Mouse (Mus musculus) adrenal gland, adult 8-10 months (tissue): ENCODE data around the gene Slc16a2. TPM values are rescaled to one million over a fixed set of nuclear protein-coding genes. Genes with fewer than 3 reads are reported as not detected.

Source experiments
- DNase-seq: peaks from one replicate; pipeline ENCODE4 v3.0.0; 2022
- total RNA-seq, 4 experiments: library from RNA; stranded (reverse); gene quantifications; 2 replicates each; pipeline ENCODE4 v1.2.4; 2022

The Slc16a2 gene
- total RNA-seq = 10 to 100 TPM; 15.5 to 67.8 (median 38.5) TPM

DNA sequence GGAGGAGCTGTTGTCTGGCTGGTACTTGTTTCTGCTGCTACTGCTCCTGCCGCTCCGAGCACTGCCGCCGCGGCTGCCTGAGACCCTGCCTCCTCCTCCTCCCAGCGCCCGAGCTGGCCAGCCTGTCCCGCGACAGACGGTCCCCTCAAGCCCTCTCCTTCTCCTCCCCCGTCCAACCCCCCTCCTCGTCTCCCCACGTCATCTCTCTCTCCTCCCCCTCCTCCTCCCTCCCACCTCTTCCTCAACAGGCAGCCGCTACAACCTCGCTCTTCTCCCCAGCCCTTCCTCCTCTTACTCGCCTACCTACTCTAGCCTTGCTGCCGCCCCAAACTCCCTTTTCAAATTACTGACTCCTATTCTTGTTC, at the start of gene Slc16a2:
Gene Slc16a2, minus strand, starts transcription at position 152 of the 365 bp plus-strand sequence.
- peak; percentile 33 for DNase-seq

DNA sequence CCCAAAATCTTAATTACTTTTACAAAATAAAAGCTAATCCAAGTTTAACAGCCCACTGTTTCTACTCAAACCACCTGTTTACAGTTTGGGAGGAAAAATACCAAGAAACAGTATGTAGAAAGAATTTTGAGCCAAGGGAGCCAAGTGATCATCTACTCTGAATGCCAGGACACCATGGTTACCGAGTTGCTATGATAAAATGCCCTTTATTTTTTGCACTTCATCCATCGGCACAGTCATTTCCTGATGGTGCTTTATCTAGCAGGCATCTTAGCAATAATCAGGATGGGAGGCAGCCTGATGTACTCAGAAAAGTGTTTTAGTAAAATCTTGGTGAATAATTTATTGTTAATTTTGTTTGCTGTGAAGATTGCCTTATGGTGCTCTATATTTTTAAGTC, 41.7 kb upstream of the Slc16a2 start:
- DNase-seq = no peak

DNA sequence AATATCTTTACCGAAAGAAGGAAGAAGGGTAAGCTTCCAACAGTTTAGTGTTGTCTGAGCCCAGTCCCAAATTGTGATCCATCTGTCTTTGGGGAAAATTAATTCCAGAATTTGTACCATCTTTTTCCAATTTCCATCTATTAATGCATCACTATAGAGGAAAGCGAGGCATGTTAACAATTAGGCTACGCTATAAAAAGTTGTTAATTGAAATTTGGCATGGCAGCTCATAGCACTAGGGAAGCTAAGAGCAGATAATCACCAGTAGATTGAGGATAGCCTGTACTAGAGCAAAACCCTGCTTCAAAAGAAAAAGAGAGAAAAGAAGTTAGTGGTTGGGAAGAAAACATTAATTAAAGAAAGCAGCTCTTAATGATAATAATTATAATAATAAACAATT, 41.1 kb upstream of the Slc16a2 start:
- no peak for DNase-seq

DNA sequence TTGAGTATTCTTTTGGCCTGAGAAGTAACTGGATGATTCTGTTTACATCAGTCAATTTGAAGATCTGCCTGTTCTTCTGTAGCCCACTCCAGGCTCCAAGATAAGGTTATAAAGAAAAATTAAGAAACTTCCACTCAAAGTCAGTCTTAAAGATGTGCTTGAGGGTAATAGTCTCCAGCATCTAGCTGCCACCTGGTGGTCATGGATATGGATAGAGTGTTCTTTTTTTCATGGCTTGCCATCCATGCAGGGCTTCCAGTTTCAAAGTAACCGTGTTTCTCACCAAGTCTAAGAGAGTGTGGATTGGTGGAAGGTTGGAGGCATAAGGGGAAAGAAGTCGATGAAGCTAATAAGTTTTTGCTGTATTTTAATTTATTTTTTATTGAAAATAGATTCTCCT, 23.5 kb upstream of the Slc16a2 start:
- no peak for DNase-seq

DNA sequence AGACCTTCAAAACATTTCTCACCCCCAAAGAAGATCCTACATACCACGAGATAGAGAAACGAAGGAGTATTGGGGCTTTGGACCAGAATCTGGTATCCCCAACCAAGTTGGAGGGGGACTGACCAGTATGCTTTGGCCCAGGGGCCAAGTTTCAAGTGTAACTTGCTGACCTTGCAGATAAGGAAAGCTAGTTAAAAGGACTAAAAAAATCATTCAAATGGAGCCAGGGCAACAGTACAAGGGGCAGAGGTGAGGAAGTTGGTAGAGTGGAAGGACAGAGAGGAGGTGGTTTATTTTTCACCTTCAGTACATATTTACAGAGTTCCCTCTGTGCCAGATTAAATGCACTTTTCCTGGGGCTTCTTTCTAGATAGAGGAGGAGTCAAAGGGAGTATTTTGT, 7.1 kb upstream of the Slc16a2 start:
- no peak for DNase-seq

DNA sequence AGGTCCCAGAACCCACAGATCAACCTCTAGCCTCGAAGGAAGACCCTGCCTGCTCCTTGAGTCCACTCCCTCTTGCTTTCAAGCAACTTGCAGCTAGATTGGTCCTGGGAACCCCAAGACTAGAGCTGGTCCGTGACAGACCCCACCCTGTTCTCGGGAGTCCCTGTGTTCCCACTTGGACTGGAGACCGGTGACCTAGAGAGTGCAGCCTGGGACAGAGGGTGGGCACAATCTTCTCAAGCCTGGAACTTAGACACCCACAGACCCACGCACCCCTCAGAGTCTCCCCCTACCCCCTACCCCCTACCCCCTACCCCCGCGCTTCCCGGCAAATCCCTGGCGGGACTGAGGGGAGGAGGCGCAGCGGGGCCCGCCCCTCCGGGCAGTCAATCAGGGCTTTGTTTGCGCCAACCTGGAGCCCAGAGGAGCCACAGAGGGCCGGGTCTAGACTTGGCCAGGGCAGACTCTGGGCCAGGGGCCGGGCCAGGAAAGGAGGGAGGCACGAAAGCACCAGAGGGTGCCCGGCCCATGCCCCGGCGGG, 558 bp upstream of the Slc16a2 start:
- DNase-seq = peak; percentile 15

DNA sequence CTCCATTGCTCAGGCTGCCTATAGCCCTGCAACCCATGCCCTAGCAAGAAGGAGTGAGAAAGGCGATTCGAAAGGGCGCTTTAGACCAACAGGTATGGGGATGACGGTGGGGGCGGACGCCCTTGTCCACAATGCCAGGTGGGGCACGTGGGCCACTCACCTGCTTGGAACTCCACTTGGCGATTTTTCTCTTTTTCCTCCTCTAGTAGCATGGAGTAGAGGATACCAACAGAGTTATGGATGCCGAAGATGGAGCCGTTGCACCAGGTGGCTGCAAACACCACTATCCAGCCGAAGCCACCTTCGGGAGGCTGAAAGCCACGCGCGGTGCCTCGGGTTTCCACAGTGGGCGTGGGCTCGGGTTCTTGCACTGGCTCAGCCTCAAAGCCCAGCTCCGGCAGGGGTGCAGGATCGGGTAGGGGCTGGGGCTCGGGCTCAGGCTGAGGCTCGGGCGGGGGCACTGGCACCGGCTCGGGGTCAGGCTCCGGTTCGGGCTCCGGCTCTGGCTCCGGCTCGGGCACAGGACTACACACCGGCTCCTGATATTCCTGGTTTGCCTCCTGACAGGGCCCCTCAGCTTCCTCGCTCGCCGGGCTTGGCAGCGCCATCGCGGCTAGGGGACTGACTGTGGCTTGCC, 470 bp downstream of the Slc16a2 start:
- DNase-seq = no peak

DNA sequence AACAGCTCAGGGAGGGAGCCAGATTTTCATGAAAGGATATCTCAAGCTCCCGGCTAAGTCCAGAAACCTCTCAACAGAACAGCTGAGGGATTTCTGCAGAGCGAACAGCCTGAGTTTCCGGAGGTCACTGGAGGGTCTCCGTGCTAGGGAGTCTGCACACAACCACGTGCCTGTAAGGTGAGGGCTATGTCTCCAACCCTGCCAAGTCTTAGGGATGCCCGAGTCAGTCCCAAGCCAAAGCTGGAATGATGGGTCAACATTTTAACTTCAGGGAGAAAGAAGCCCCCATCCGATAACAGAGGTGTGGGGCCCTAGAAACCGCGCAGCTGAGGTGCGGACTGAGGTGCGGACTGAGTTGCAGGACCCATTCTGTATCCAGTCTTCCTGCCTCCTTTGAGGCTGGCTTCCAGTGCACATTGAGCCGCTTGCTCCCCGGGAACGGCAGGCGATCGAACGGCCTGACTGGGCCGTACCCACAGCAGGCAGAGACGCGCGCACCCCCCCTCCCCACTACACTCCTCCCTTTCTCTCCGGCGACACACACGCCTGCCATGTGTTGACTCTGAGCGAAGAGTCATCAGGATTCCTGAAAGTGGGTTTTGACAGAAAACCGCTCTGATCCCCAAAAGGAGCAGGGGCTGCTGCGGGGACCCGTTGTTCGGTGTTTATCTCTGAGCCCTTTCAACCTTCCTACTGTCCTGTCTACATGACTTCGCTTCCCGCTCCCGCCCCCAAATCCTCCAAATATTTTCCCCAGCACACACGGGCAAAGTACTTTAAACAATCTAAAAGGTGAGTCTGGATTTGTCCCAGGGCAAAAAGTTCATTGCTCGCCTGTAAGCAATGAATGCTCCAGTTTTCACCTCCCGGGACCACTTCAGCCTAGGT, 1.2 kb downstream of the Slc16a2 start:
- no peak for DNase-seq

DNA sequence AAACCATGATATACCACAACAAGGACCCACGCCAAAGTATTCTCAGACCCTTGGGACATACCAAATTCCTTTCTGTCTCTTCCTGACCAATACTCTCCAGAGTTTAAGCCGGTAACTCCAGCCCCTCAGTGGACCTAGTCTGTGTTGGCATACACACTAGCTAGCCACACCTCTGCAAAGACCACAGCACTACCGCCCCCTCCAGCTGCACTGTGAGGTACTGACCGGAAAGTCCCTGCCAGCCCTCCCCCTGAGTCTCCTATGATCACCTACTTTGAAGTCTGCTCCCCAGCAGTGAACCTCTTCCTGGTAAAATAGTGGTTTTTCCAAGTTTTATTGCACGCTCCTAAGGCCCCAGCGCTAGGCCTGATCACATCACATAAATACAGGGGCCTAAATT, 2.5 kb downstream of the Slc16a2 start:
- DNase-seq = no peak

DNA sequence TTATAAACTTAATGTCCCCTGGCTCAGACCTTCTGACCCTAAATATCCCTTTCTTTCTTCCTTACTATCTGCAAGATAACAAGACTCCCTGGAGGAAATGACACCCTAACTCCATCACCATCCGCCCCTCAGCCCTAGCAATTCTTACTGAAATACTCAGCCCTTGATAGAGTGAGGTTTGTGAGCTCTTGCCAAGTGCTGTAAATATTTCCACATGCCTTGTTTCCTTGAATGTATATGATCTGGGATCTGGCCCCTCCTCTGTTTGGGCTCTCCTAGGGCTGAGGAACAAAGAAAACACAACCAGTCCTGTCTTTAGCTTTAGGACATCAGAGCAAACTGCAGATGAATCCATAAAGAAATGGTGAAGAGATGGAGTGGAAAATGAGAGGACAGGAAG, 9.1 kb downstream of the Slc16a2 start:
- DNase-seq = no peak

DNA sequence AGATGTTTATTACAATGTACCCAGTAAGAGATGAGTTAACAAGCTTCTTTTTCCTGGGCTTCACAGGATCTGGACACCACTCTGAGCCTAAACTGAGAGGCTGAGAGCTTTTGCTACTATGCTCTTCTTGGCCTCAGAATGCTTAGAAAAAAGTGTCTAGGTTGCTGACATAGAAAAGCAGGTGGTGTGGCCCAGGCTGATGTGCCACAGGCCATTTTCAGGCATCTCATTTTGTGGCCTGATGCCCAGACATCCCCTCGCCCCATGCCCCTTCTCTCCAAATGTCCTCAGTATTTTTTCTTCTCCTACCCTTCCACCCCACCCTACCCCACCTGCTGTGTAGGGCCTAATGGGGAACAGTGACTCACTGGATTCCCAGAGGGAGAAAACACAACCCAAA, 11.3 kb downstream of the Slc16a2 start:
- no peak for DNase-seq

DNA sequence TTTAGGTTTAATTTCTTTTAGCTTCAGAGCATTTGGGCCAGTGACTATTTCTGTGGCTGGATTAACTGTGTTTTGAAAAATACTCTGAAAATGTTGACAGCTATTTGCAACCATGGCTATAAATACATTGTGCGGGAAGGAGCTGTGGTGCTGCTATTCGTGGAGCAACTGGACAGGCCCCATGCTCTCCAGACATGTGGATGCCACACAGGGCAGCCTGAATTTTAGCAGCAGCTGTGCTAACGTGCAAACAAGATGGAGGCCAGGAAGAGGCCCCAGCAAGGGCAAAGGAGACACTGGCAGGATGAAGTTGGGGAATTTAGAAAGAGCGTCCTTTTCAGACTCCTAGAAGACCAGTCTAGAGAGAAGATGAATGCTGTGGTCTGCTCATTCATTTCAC, 15.4 kb downstream of the Slc16a2 start:
- DNase-seq = no peak

DNA sequence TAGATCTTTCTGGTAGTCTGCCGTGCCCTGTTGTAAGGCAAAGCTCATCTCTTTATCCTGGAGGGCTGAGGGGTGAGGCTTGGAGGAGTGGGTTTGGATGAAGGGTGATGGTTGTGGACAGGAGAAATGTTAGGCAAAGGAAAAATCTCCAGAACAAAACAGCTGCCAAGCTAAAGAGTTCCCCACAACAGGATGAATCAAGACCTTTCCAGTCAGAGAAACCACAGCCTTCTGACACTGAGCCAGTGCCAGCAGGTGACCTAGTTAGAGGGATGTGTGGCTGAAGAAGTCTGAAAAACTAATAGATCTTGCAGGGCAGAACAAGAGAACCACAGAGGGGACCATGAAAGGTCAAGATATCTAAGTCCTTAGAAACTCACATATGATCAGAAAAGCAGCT, 24.8 kb downstream of the Slc16a2 start:
- no peak for DNase-seq

DNA sequence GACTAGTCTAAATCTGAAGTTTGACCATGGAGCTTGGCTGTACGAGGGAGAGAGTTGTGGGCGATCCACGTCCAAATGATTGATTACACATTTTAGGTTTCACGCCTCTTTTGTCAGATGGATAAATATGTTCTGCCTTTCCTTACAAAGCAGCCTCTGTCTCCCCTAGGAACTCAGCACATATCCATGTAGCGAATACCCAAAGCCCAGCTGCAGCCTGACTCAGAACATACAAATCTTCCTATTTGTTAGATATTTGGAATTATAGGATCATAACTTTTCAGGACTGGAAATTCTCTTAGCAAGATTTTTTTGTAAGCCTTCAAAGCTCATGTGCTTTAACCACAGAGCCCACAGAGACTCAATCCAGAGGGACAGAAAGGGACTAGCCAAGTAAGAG, 26.3 kb downstream of the Slc16a2 start:
- DNase-seq = no peak

DNA sequence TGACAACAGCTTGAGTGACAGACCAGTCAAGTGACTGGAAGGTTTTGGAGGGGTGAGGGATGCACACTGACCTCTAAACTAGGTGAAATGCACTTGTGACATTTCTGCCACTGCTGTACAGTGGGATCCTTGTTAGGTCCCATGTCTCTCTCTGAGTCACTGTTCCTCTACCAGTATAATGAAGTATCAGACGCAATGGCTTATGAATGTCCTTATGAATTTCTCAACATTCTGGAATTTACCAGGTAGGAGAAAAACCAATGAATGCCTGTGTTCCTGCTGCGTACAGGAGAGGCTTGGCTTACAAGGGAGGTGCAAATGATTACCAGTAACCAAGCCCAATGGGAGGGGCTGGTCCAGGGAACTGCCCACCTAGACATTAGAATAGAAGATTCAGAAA, 30.5 kb downstream of the Slc16a2 start:
- DNase-seq = no peak

DNA sequence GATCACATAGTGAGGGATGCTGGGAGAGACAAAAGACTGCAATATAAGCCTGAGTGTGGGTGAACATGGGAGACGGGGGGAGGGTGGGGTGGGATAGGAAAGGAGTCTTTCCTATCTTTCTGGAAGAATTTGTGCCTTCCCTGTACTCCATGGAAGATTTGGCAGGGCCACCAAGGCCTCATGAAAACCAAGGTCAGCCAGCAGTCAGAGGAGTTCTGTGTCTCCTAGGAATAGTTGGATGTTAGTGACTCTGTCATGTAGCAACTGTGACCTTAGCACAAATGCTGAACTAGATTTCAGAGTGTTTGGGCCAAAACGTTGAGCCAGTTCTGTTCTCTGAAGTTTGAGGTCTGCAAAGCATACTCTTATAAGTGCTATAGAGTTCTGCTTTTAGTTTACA, 36.1 kb downstream of the Slc16a2 start:
- peak; percentile 37 for DNase-seq

DNA sequence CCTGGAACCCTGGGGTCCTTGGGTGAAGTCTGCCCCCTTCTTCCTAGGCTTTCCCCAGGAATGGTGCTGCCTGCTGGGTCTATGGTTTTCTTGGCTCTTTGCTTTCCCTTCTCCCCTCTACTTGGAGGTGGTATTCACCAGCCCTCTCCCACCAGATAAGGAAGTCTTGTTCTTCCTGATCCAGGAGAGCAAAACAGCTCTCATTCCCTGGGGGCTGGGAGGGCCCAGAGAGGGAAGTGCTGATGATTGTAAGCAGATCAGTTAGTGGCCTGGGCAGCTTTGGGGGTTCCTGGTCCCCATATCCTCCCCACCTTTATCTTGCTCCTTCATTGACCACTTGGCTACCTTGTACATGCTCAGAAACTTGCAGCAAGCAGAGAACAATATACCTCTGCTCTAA, 45.4 kb downstream of the Slc16a2 start:
- DNase-seq = no peak

DNA sequence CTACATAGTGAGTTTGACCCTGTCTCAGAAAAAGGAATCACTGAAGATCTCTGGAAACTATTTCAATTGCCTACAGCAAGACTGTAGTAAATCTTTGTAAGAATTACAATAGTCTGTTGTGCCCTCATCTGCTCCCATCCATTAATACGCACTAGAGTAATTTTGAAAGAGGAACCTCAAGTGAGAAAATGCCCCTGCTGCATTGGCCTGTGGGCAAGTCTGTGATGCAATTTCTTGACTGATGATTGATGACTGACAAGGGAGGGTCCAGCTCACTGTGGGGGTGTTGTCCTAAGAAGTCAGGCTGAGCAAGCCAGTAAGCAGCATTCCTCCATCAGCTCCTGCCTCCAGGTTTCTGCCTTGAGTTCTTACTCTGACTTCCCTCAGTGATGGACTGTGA, 75.6 kb downstream of the Slc16a2 start:
- DNase-seq = no peak

DNA sequence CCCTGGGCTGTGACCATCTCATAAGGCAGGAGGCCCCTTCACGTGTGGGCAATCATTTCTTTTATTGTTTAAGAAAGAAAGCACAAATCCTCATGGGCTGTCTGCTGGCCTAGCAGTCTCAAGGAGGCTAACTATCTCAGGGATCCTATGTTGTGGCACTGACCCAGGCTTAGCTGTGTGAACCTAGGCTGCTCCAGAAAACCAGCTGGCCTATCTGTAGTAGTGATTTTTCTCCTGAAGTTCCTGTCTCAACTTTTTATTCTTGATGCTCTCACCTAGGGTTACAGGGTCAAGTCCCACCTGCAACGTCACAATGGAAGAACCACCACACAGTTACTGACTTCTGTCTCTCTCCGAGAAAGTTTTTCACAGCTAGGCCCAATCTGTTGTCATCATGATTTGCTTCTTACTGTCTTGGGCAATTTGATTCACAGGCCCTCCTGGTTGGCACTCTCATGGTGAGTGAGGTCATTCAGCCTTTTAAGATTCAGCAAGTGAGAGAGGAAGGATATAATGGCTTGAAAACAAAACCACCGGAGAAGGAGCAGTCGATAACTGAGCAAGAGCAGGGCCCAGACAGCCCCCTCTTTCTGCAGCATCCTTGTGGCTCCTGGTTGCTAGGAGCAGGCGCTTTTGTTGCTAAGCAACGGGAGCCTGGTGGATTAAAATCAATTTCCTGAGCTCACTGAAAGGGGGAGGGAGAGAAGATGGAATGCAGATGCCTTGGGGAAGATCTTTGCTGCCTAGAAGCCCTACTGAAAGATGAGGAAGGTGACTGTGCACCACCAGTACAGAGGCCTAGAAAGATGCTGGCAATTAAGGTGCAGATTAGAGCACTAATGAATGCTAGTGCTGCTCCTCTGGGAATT, 77.4 kb downstream of the Slc16a2 start:
- no peak for DNase-seq

DNA sequence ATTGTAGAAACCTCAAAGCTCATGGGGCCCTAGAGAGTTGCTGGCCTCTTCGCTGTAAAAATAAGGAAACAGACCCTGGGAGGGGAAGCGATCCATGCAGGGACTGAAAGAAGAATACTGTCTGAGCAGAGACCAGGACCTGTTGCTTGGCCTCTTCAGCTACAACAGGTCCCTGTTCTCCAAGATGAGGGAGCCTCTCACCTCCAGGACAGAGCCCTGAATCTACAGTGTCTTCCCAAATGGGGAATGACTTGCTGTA, 79.8 kb downstream of the Slc16a2 start:
- no peak for DNase-seq

DNA sequence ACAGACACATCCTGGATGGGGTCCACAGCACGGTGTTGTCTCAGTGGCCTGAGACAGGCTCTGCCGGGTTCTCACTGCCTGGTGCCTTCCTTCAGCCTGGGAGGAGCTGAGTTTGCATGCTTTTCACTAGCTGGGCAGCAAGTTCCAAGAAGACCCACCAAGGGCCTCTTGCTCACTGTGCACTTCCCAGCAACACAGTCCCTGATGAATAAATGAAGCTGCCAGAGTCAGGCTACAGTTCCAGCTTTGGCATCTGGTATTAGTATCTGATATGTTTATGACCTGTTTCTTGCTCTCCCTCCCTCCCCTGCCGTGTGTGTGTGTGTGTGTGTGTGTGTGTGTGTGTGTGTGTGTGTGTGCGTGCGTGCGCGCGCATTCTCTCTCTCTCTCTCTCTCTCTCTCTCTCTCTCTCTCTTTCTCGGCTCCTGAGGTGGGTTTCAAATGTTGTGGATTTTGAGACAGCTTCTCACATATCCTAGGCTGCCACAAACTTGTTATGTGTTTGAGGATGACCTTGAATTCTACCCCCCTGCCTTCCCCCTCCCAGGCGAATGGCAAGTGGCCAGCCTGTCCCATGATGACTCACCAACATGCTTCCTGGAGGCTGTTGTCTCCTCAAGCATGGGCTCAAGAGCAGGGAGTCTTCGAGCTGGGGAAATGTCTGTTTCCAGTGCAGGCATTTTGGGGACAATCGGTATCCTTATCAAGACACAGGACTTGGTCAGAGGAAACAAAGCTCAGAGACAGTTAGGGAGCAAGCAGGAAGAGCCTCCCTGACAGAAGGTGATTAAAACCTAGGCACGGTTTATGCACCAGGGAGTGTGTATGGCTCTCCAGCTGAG, 80.3 kb downstream of the Slc16a2 start:
- peak; percentile 58 for DNase-seq

DNA sequence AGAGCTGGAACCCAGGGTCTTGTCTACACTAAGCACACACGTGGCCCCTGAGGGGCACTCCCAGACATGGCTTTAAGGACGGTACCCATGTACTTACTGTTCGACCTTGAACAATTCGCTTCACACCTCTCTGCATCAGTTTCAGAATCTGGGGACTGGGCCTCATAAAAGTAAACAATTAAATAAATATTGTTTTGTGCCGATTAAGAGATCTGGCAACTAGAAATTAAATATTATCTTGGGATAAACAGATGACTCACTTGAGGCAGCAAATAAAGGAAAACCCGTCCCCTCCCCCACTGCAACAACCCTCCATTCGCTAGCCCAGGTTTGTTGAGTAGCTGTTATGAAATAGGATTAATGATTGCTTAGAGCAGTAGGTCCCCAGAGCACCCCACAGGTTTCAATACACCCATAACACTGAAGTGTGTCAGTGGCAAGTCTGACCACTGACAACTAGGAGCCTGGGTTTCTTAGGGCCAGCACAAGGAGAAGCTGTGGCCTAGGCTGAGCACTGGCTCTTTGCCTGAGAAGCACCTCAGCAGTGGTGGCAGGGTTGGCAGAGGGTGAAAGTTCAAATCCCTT, 87.7 kb downstream of the Slc16a2 start:
- DNase-seq = no peak
